Mouse (Mus musculus) Patski (cell line): Measurements from ENCODE around the gene Myo1d. TPM values are rescaled to one million over a fixed set of nuclear protein-coding genes. Genes with fewer than 3 reads are reported as not detected.

Source experiments
- ATAC-seq: fragments of 100-300 bp; one replicate; pipeline ENCODE4 v1.8.0; 2021
- CTCF ChIA-PET: fragments of 350-600 bp; sonication (Branson Sonifier 250); formaldehyde crosslinking; loops from one replicate; lab custom pipeline; 2022; ENCODE audit warnings: inconsistent platforms; lab: Charles Lee
- POLR2A ChIA-PET: fragments of 350-600 bp; sonication (Branson Sonifier 250); formaldehyde crosslinking; loops from one replicate; lab custom pipeline; 2022; ENCODE audit warnings: antibody characterized with exemption, inconsistent platforms; lab: Charles Lee
- DNase-seq: peaks from one replicate; pipeline ENCODE4 v3.0.0-alpha.2; 2011; ENCODE audit warnings: low read depth, low spot score
- H3K27me3 ChIP-seq: fragments of 371-371 bp; one replicate; pipeline ENCODE4 v1.5.1; 2021
- CTCF ChIP-seq: fragments of 100-300 bp; IDR thresholded peaks from one replicate; pipeline ENCODE4 v1.5.1; 2021
- in situ Hi-C: fragments of 300-500 bp; cut with MboI; formaldehyde crosslinking; loops from 3 replicates; pipeline ENCODE4 v1.11.1; 2018; ENCODE audit warnings: low pct_unique_long_range_greater_than_20kb, mixed read lengths
- polyA plus RNA-seq: library from polyadenylated mRNA; unstranded; gene quantifications from one replicate; pipeline ENCODE4 v1.2.3, GENCODE M21; 2021

Gene Myo1d
- polyA plus RNA-seq = 36.9 TPM

GRCm38 (mm10) chr11:80779527-80780344 lies at the start of gene Myo1d:
Myo1d (minus strand) TSS chr11:80780025.
- ChIA-PET CTCF (interaction anchor here (0.8 to 2.9 kb wide), 15 partner anchors 10 to 87 kb away, joined by 3 to 13 read pairs (median 5); no protein-coding TSS in a partner anchor), POLR2A (interaction anchor here (1.0 to 1.4 kb wide), 4 partner anchors 14 to 87 kb away, joined by 3 to 6 read pairs (median 3); no protein-coding TSS in a partner anchor)
- in situ Hi-C loops = loop anchor here (5.0 kb wide), 1 partner anchor 82 kb away; no protein-coding TSS in a partner anchor
- ATAC-seq (peak; percentile 88), DNase-seq (no peak)
- H3K27me3 ChIP-seq = no peaks in the 10 kb centered on the region
- TF ChIP-seq CTCF = peak; percentile 98

- ChIA-PET CTCF (no interaction called here), POLR2A (no interaction called here)
- no peak for TF ChIP-seq CTCF
- in situ Hi-C loops = loop anchor here (25.0 kb wide), 1 partner anchor 359 kb away; no protein-coding TSS in a partner anchor
- DNase-seq (no peak), ATAC-seq (no peak)
- no peaks in the 10 kb centered on the region for H3K27me3 ChIP-seq
Observed at GRCm38 (mm10) chr11:80821794-80822193, 42.0 kb upstream of the Myo1d start.

- ATAC-seq (no peak), DNase-seq (no peak)
- in situ Hi-C loops = loop anchor here (25.0 kb wide), 1 partner anchor 359 kb away; no protein-coding TSS in a partner anchor
- ChIA-PET CTCF (no interaction called here), POLR2A (no interaction called here)
- TF ChIP-seq CTCF = no peak
- no peaks in the 10 kb centered on the region for H3K27me3 ChIP-seq
Observed at GRCm38 (mm10) chr11:80821296-80821695, 41.5 kb upstream of the Myo1d start.

DNA sequence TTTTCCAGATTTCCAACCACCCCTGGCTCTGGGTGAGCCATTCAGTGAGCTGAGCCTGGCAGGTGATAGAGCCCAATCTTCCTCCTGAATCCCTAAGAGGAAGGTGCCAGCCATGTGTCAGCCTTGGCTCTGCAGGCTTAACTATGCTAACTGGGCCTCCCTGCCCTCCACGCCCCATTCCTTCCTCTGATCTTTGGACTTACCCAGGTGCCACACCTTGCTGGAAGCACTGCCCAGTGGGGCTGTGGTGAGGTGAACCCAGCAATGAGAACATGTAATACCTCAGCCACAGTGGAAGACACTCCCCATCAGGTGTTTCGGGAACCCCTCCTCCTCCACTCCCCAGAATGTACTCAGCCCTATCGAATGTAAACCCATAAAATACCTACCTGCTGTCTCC lies 40.3 kb upstream of the Myo1d start:
- CTCF ChIA-PET = interaction anchor here (1.0 kb wide), 1 partner anchor 11 kb away, joined by 3 read pairs; no protein-coding TSS in a partner anchor
- TF ChIP-seq CTCF = no peak
- DNase-seq = no peak
- no peak for ATAC-seq
- POLR2A ChIA-PET = no interaction called here
- in situ Hi-C loops = loop anchor here (25.0 kb wide), 1 partner anchor 358 kb away; no protein-coding TSS in a partner anchor
- H3K27me3 ChIP-seq = no peaks in the 10 kb centered on the region

DNA sequence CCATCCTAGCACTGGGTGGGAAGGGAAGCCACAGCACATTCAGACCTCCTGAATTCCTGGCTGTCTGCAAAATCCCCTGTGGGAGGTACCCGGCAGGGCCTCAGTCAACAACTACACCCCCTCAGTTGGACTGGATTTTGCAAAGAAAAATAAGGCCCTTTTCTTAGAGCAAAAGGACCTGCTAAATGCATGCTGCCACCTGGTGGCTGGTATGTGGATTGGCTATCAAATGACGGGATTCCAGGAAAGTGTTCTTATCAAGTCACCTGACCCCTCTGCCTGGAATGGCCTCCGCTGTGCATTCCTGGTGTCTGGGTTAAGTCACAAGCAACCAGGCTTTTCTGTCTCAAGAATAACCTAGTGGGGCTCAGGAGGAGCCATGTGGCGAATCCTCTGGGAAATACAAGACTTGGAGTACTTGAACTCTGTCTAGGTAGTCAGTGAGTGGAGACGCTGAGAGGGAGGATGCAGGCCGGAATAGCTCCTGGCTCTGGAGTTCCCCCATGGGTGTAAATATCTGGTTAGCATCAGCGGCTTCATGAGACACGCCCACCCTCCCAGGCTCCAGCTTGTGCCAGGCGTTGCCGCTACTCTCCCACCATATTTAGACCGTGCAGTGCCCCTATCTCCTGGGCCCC lies 38.4 kb upstream of the Myo1d start:
- ChIA-PET CTCF (interaction anchor here (0.8 to 1.4 kb wide), 3 partner anchors 35 to 117 kb away, joined by 3 to 5 read pairs (median 3); no protein-coding TSS in a partner anchor), POLR2A (no interaction called here)
- in situ Hi-C loops = loop anchor here (25.0 kb wide), 1 partner anchor 356 kb away; no protein-coding TSS in a partner anchor
- peak; percentile 90 for TF ChIP-seq CTCF
- DNase-seq (peak; percentile 57), ATAC-seq (peak; percentile 70)
- H3K27me3 ChIP-seq = no peaks in the 10 kb centered on the region

DNA sequence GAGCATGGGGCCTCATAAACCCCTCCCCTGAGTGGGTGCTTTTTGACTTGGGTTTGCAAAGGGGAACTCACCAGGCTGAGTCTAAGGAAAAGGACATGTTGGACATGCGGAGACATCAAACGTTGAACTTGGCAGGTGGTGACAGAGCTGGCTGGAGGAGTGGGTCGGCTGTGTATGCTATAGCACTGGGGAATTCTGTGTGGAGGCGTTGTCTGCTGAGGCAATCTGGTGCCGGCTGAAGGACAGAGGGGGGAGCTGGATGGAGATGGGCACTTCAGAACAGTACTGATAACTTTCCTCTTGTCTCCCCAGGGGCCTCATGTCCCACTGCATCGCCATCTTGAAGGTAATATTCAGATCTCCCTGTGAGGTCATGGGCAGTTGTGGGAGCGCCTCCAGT lies 35.5 kb upstream of the Myo1d start:
- in situ Hi-C loops = loop anchor here (25.0 kb wide), 1 partner anchor 353 kb away; no protein-coding TSS in a partner anchor
- POLR2A ChIA-PET = no interaction called here
- no peak for ATAC-seq
- no peak for DNase-seq
- no peak for TF ChIP-seq CTCF
- no peaks in the 10 kb centered on the region for H3K27me3 ChIP-seq
- CTCF ChIA-PET = no interaction called here

- ChIA-PET POLR2A (interaction anchor here (1.0 kb wide), 1 partner anchor 10 kb away, joined by 3 read pairs; no protein-coding TSS in a partner anchor), CTCF (interaction anchor here (1.0 to 1.6 kb wide), 4 partner anchors 12 to 110 kb away, joined by 3 read pairs; no protein-coding TSS in a partner anchor)
- no peaks in the 10 kb centered on the region for H3K27me3 ChIP-seq
- ATAC-seq (no peak), DNase-seq (no peak)
- no peak for TF ChIP-seq CTCF
- in situ Hi-C loops = loop anchor here (25.0 kb wide), 1 partner anchor 349 kb away; no protein-coding TSS in a partner anchor
Observed at GRCm38 (mm10) chr11:80811156-80811555, 31.3 kb upstream of the Myo1d start.

DNA sequence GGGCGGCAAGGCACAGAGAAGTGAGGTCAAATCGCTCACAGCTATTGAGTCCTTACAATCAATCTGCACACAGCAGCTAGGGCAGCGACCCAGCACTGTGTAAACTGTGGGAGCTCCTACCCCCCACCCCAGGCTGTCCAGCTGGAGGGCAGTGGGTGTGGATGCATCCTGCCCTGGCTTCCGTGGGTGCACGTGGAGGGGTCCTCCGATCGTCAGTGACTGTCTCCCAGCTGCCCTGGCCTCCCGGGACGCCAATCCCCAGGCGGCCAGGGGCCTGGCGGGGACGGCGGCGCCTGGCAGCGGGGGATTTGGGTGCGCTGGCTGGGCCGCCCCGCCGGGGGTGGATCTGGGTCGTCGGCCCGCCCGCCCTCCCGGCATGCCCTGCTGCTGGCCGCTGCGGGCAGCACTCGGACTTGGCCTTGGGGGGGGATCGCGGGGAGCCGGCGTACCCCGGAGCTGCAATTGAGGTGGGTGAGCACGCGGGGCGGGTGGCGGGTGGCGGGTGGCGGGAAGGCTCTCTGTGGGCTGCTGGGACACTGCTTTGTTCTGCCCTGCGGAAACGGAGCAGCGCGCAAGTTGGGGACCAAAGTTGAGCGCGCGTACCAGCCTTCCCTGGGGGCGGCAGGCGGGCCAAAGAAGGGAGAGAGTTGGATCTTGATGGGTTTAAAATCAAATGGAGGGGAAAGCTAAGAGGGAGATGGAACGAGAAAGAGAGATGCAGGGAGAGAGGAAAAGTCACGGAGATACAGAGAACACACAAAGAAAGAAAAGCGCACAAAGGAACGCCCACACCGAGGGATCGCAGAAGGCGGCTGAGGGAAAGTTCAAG lies 30.4 kb upstream of the Myo1d start, which contains the start of gene Tmem98:
Gene Tmem98, plus strand, starts transcription at position 183 of the 829 bp plus-strand sequence.
- ATAC-seq (peak; percentile 41), DNase-seq (no peak)
- no peak for TF ChIP-seq CTCF
- no peaks in the 10 kb centered on the region for H3K27me3 ChIP-seq
- CTCF ChIA-PET = interaction anchor here (1.0 to 1.6 kb wide), 3 partner anchors 11 to 109 kb away, joined by 3 read pairs; no protein-coding TSS in a partner anchor
- in situ Hi-C loops = loop anchor here (25.0 kb wide), 1 partner anchor 348 kb away; no protein-coding TSS in a partner anchor
- POLR2A ChIA-PET = interaction anchor here (0.6 to 1.0 kb wide), 2 partner anchors 9 to 25 kb away, joined by 3 read pairs; no protein-coding TSS in a partner anchor

DNA sequence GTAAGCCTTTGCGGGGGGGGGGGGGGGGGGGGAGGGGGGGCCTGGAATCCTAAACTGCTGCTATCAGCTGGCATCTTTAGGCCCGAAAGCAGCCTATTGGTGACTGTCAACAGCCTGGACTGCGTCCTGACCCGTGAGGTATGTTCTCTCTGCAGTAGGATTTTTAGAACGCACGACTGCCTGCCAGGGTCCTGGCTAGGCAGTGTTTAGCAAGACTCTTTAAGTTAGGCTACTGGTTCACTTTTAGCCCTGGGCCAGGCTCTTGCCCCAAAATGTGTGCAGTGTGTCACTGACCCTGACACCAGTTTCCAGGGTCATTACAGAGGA lies 29.8 kb upstream of the Myo1d start:
- in situ Hi-C loops = loop anchor here (25.0 kb wide), 1 partner anchor 347 kb away; no protein-coding TSS in a partner anchor
- ChIA-PET POLR2A (interaction anchor here (0.6 kb wide), 1 partner anchor 24 kb away, joined by 3 read pairs; no protein-coding TSS in a partner anchor), CTCF (interaction anchor here (1.6 kb wide), 1 partner anchor 108 kb away, joined by 3 read pairs; no protein-coding TSS in a partner anchor)
- H3K27me3 ChIP-seq = no peaks in the 10 kb centered on the region
- no peak for TF ChIP-seq CTCF
- no peak for ATAC-seq
- DNase-seq = no peak
